Comparison of ENCODE assay signal across 23 mouse cellular contexts in the genomic region with DNA sequence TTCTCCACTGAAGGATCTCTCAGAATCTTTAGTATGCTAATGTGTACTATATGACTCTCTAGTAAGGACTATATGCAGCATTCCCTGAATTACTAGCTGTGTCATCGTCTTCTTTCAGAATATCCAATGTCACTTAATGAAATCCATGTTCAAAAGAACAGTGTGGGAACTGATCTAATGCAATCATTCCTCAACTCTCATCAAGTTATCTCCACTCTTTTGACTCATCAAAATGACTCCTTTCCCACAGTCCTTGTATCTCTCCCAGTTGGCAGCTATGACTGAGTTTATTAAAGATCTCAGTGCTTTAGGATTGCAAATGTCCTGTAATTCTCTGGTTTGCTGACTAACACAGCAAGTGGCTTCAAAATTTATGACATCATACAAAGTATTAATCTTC. TPM values are rescaled to one million over a fixed set of nuclear protein-coding genes. Genes with fewer than 3 reads are reported as not detected.
DNase-seq lines count a peak whose midpoint lies in the region; ATAC-seq and TF ChIP-seq lines count a peak whose summit lies in the region.
"Had no signal": no experiment of that assay in that cellular context is flagged by ENCODE, and none has a peak within 500 bp of the region (broad histone marks: within the 10 kb centered on the region; RNA-seq: fewer than 3 reads in every experiment).

No protein-coding gene starts in this region.

- no peak for ATAC-seq in forebrain, embryonic 14.5 days
- ATAC-seq in liver, postnatal 0 days: no peak
- ATAC-seq: forebrain, embryonic 13.5 days; forebrain, embryonic 16.5 days; Patski had no signal

- H3K79me2 ChIP-seq in C2C12 (ENCODE audit: control insufficient read depth, insufficient read depth) (no peaks in the 10 kb centered on the region), myocyte (ENCODE audit: control insufficient read depth, insufficient read depth) (no peaks in the 10 kb centered on the region)

- TF ChIP-seq EP300 in liver, postnatal 0 days (IDR thresholded peaks at IDR 0.05; ENCODE audit: low read depth): no peak

- H3K9me3 ChIP-seq in forebrain, embryonic 14.5 days (replicated peaks; ENCODE audit: control insufficient read depth, low read length): no peaks in the 10 kb centered on the region
- H3K9me3 ChIP-seq in liver, postnatal 0 days (ENCODE audit: low read length): no peaks in the 10 kb centered on the region
- H3K9me3 ChIP-seq: embryonic facial prominence, embryonic 13.5 days; embryonic facial prominence, embryonic 15.5 days; forebrain, embryonic 13.5 days had no signal

- H3K27ac ChIP-seq in layer of hippocampus, adult 2 months: peak overlapping the region; percentile 2; the same call in 1 of the 2 replicates
- no peak overlapping the region for H3K27ac ChIP-seq in forebrain, embryonic 14.5 days (ENCODE audit: low read depth, low read length)
- H3K27ac ChIP-seq in liver, postnatal 0 days (ENCODE audit: low read depth): no peak overlapping the region
- H3K27ac ChIP-seq: embryonic facial prominence, embryonic 13.5 days; embryonic facial prominence, embryonic 15.5 days; forebrain, embryonic 13.5 days had no signal

- WGBS in forebrain, embryonic 14.5 days: 91% methylated on average over 1 of the region's 1 CpGs
- 92% methylated on average over 1 of the region's 1 CpGs for WGBS in liver, postnatal 0 days (ENCODE audit: insufficient replicate concordance)

- DNase-seq in layer of hippocampus, adult 2 months (ENCODE audit: low spot score in 2 of 2): no peak
- no peak for DNase-seq in layer of hippocampus, postnatal 10 days (ENCODE audit: low spot score in 2 of 2)
- peak; percentile 20 for DNase-seq in adipocyte (ENCODE audit: low spot score)
- DNase-seq in forebrain, embryonic 14.5 days (ENCODE audit: low spot score): no peak
- no peak for DNase-seq in lung, postnatal 25 days (ENCODE audit: low spot score)
- DNase-seq in liver, postnatal 0 days: no peak
- DNase-seq: adrenal gland, adult 8-10 months; adrenal gland, postnatal 14 days; B cell, adult 2 months; cerebellum, adult 11 months; cerebellum, adult 18-20 months; cerebellum, adult 8-10 months; cerebellum, adult 9-11 months; cerebellum, postnatal 14 days; cerebellum, postnatal 36 days; embryo, embryonic 11 days had no signal

- no peak overlapping the region for H3K9ac ChIP-seq in forebrain, embryonic 14.5 days (ENCODE audit: low read length)
- no peak overlapping the region for H3K9ac ChIP-seq in liver, postnatal 0 days (replicated peaks)
- H3K9ac ChIP-seq: embryonic facial prominence, embryonic 13.5 days; embryonic facial prominence, embryonic 15.5 days; forebrain, embryonic 13.5 days had no signal

- H3K36me3 ChIP-seq in C2C12 (ENCODE audit: control insufficient read depth, insufficient read depth) (peaks cover 24% of the 10 kb centered on the region), myocyte (ENCODE audit: control insufficient read depth, insufficient read depth) (peaks cover 19% of the 10 kb centered on the region)
- H3K36me3 ChIP-seq in forebrain, embryonic 14.5 days (ENCODE audit: control insufficient read depth, insufficient read depth, low read length): peaks cover 35% of the 10 kb centered on the region
- peaks cover 38% of the 10 kb centered on the region for H3K36me3 ChIP-seq in liver, postnatal 0 days (replicated peaks; ENCODE audit: insufficient read depth, low read length)

- no peak for TF ChIP-seq CTCF in layer of hippocampus, adult 2 months (conservative IDR thresholded peaks at IDR 0.05)
- TF ChIP-seq CTCF in C2C12 (IDR thresholded peaks at IDR 0.05; ENCODE audit: control insufficient read depth, insufficient read depth, insufficient read length): no peak
- TF ChIP-seq CTCF in liver, postnatal 0 days (IDR thresholded peaks at IDR 0.05; ENCODE audit: low read depth): no peak

- no peak for TF ChIP-seq POLR2A in myocyte (IDR thresholded peaks at IDR 0.05; ENCODE audit: insufficient read length, low read depth)

- no peaks in the 10 kb centered on the region for H3K79me3 ChIP-seq in C2C12 (ENCODE audit: low read depth)

- H3ac ChIP-seq in C2C12 (ENCODE audit: control insufficient read depth, insufficient read length, low read depth) (no peak overlapping the region), myocyte (ENCODE audit: control insufficient read depth, insufficient read length) (no peak overlapping the region)

- no peak overlapping the region for H3K4me2 ChIP-seq in myocyte (ENCODE audit: low read depth)
- H3K4me2 ChIP-seq in forebrain, embryonic 14.5 days (ENCODE audit: low read length): no peak overlapping the region
- no peak overlapping the region for H3K4me2 ChIP-seq in liver, postnatal 0 days (ENCODE audit: low read depth, low read length)
- H3K4me2 ChIP-seq: embryonic facial prominence, embryonic 13.5 days; embryonic facial prominence, embryonic 15.5 days; forebrain, embryonic 13.5 days had no signal

- H3K27me3 ChIP-seq in C2C12 (ENCODE audit: control insufficient read depth, insufficient read depth, insufficient read length): no peaks in the 10 kb centered on the region
- H3K27me3 ChIP-seq in myocyte (ENCODE audit: control insufficient read depth, insufficient read depth, insufficient read length): no peaks in the 10 kb centered on the region
- H3K27me3 ChIP-seq in forebrain, embryonic 14.5 days (replicated peaks; ENCODE audit: control insufficient read depth, insufficient read depth, low read length): no peaks in the 10 kb centered on the region
- H3K27me3 ChIP-seq in liver, postnatal 0 days (ENCODE audit: insufficient read depth, low read length): no peaks in the 10 kb centered on the region
- H3K27me3 ChIP-seq: embryonic facial prominence, embryonic 13.5 days; embryonic facial prominence, embryonic 15.5 days; forebrain, embryonic 13.5 days; Patski had no signal

- no peak overlapping the region for H3K4me3 ChIP-seq in layer of hippocampus, adult 2 months
- H3K4me3 ChIP-seq in C2C12 (ENCODE audit: insufficient read depth, poor library complexity, severe bottlenecking) (no peak overlapping the region), myocyte (no peak overlapping the region)
- H3K4me3 ChIP-seq in forebrain, embryonic 14.5 days (ENCODE audit: low read depth, low read length): no peak overlapping the region
- H3K4me3 ChIP-seq in liver, postnatal 0 days (ENCODE audit: low read depth, low read length): no peak overlapping the region
- H3K4me3 ChIP-seq: embryonic facial prominence, embryonic 13.5 days; embryonic facial prominence, embryonic 15.5 days; forebrain, embryonic 13.5 days had no signal

- no peaks in the 10 kb centered on the region for H3K4me1 ChIP-seq in forebrain, embryonic 14.5 days (ENCODE audit: control insufficient read depth, insufficient read depth, low read length)
- no peaks in the 10 kb centered on the region for H3K4me1 ChIP-seq in liver, postnatal 0 days (ENCODE audit: insufficient read depth)
- H3K4me1 ChIP-seq: embryonic facial prominence, embryonic 13.5 days; embryonic facial prominence, embryonic 15.5 days; forebrain, embryonic 13.5 days had no signal

TF ChIP-seq in C2C12, 6 proteins besides CTCF, POLR2A, EP300 and RAD21:
- TF ChIP-seq FOSL1 (IDR thresholded peaks at IDR 0.05; ENCODE audit: insufficient read depth, low read length, poor library complexity, severe bottlenecking) (peak; percentile 34), MYOD1 (IDR thresholded peaks at IDR 0.05; ENCODE audit: control insufficient read depth, insufficient read length, low read depth) (peak; percentile 25), USF1 (IDR thresholded peaks at IDR 0.05; ENCODE audit: low read depth) (no peak)

TF ChIP-seq in myocyte, 11 proteins besides CTCF, POLR2A, EP300 and RAD21:
- TF ChIP-seq CEBPB (IDR thresholded peaks at IDR 0.05; ENCODE audit: insufficient read depth, poor library complexity, severe bottlenecking) (peak; percentile 70; the same call in 1 of the 2 replicates), E2F4 (IDR thresholded peaks at IDR 0.05; ENCODE audit: insufficient read depth) (no peak)

RNA-seq across cellular contexts. Expression of gene Copb1, which starts 40.1 kb away (rescaled TPM):
- total RNA-seq in layer of hippocampus, adult 2 months (2021): 10 to 100 TPM; 60.7 to 61.2 TPM
- total RNA-seq in layer of hippocampus, postnatal 10 days (2021): 10 to 100 TPM; 69.2 to 70.5 TPM
- 53.9 TPM for polyA plus RNA-seq in C2C12 (2012; fragmentation: generic; extraction: Trizol)
- 52.4 TPM for polyA plus RNA-seq in myocyte (2012; fragmentation: generic; extraction: Trizol)
- polyA plus RNA-seq in forebrain, embryonic 14.5 days (2014; fragmentation: Nextera tagmentation; extraction: Ambion mirVana): 105 and 112 TPM in 2 replicates
- 51.4 and 53.2 TPM in 2 replicates for polyA plus RNA-seq in liver, postnatal 0 days (2015; fragmentation: Nextera tagmentation; extraction: Ambion mirVana)
